Mouse (Mus musculus): Measurements from ENCODE around the gene P2ry10b. TPM values are rescaled to one million over a fixed set of nuclear protein-coding genes. Genes with fewer than 3 reads are reported as not detected.

Gene P2ry10b
- polyA plus RNA-seq, 1 experiment from 2014 or later = 0.29 TPM

DNA sequence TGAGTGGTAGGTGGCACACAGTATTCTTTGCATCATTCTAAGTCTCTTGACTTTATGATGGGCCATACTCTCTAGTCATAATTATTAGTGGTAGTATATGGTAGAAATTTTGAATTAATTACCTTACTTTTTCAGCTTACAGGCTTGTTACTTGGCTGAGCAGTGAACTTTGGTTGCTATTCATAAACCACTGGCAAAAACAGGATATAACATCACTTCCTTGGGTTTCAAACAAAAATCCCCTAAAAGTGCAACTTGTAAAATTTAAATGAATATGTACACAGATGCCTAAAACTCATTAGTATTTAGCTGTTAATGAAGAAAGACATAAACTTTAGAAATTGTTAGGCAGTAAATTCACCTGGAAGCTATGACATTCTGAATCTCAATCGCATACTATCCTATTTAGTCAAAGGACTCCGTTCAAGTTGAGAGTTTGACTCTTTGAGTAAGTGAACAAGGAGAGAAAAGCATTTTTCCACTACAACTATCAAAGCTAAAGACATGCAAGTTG is 68.9 kb downstream of the P2ry10b start:
- H3K27me3 ChIP-seq (ENCODE audit: poor library complexity, severe bottlenecking) = peaks cover 3% of the 10 kb centered on the region; the same call in 1 of the 2 replicates
- no peaks in the 10 kb centered on the region for H3K4me1 ChIP-seq
- H3K36me3 ChIP-seq (replicated peaks) = no peaks in the 10 kb centered on the region
- 80% methylated on average over 2 of the region's 2 CpGs for WGBS
- no peak overlapping the region for H3K4me3 ChIP-seq
- DNase-seq (ENCODE audit: extremely low spot score, low spot score) = no peak
- no peak overlapping the region for H3K27ac ChIP-seq
- H3K9me3 ChIP-seq = no peaks in the 10 kb centered on the region

Other genes starting within 250 kb of the P2ry10b start
- gene Lpar4, start 228.3 kb upstream of the P2ry10b start, polyA plus RNA-seq (2016; fragmentation: Nextera tagmentation; extraction: Ambion mirVana) = 10.5 and 11.1 TPM in 2 replicates
- gene P2ry10, start 60.4 kb upstream of the P2ry10b start, polyA plus RNA-seq (2016; fragmentation: Nextera tagmentation; extraction: Ambion mirVana) = not detected in 2 replicates
- gene Gpr174, start 107.0 kb downstream of the P2ry10b start, polyA plus RNA-seq (2016; fragmentation: Nextera tagmentation; extraction: Ambion mirVana) = not detected in 2 replicates